Mouse (Mus musculus): Measurements from ENCODE around the gene Suv39h1.
"Not testable (repeated sequence)": the region's sequence is repeated elsewhere in the genome, so short reads cannot be mapped to it uniquely, and the experiment has no call there.

The Suv39h1 gene

GRCm38 (mm10) chrX:8051044-8051781 lies 23.3 kb downstream of the Suv39h1 start:
- in situ Hi-C loops (cut with MboI; ENCODE audit: low sequenced_read_pairs) = not testable (repeated sequence)

- in situ Hi-C loops (cut with MboI; ENCODE audit: low sequenced_read_pairs) = no loop called here
These were observed 41.6 kb downstream of the Suv39h1 start for GRCm38 (mm10) chrX:8033009-8033408.

- in situ Hi-C loops (cut with MboI; ENCODE audit: low sequenced_read_pairs) = no loop called here
These were observed 47.7 kb downstream of the Suv39h1 start for GRCm38 (mm10) chrX:8026811-8027210.

GRCm38 (mm10) chrX:8024795-8025194 lies 49.8 kb downstream of the Suv39h1 start:
- in situ Hi-C loops (cut with MboI; ENCODE audit: low sequenced_read_pairs) = no loop called here

GRCm38 (mm10) chrX:8020111-8020778 lies 54.3 kb downstream of the Suv39h1 start:
- in situ Hi-C loops (cut with MboI; ENCODE audit: low sequenced_read_pairs) = no loop called here

- in situ Hi-C loops (cut with MboI; ENCODE audit: low sequenced_read_pairs) = loop anchor here (10.0 kb wide), 1 partner anchor 93 kb away; the partner anchor contains the start of gene Eras
These were observed 56.3 kb downstream of the Suv39h1 start, which contains the start of gene Glod5 for GRCm38 (mm10) chrX:8018286-8018685. Gene Glod5, minus strand, starts transcription at chrX:8018492.

- in situ Hi-C loops (cut with MboI; ENCODE audit: low sequenced_read_pairs) = loop anchor here (10.0 kb wide), 1 partner anchor 92 kb away; the partner anchor contains the start of gene Eras
These were observed 57.4 kb downstream of the Suv39h1 start for GRCm38 (mm10) chrX:8017142-8017541.

- in situ Hi-C loops (cut with MboI; ENCODE audit: low sequenced_read_pairs) = loop anchor here (10.0 kb wide), 1 partner anchor 91 kb away; the partner anchor contains the start of gene Eras
These were observed 58.9 kb downstream of the Suv39h1 start for GRCm38 (mm10) chrX:8015675-8016074.

GRCm38 (mm10) chrX:8013569-8014314 lies 60.8 kb downstream of the Suv39h1 start:
- in situ Hi-C loops (cut with MboI; ENCODE audit: low sequenced_read_pairs) = loop anchor here (10.0 kb wide), 1 partner anchor 89 kb away; the partner anchor contains the start of gene Eras

- in situ Hi-C loops (cut with MboI; ENCODE audit: low sequenced_read_pairs) = loop anchor here (10.0 kb wide), 1 partner anchor 88 kb away; the partner anchor contains the start of gene Eras
These were observed 61.4 kb downstream of the Suv39h1 start for GRCm38 (mm10) chrX:8013157-8013556.
